In the genomic region with DNA sequence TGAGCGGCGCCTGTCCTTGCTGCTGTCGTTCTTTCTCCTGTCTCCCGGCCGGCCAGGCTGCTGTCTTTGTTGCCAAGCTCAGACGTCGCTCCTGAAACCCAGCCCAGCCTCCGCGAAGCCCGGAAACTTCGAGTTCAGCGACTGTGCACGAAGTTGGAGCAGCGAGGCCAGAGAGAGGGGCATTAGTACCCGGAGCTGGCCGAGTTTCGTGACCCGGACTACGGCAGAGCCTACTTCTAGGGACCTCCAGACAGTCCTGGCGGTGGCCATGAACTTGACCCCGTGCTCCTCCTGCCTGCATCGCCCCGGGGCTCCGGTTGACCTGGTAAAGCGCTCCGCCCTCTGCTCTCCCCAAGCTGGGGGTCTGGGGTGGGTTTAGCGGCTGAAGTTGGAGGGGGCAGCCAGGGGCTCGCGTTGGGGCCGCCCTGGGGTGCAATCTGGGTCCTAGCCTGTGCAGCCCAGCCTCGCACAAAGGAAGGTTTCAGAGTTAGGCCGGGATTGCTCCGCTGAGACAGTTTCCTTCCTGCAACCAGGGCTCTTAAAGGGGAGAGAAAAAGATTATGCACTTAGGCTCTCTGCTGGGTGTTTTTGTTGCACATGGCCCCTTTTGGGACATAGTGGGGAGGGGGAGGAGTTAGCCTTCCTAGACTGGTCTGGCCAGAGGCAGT, we compare ENCODE assay signal across 7 mouse cellular contexts.
DNase-seq lines count a peak whose midpoint lies in the region; ATAC-seq and TF ChIP-seq lines count a peak whose summit lies in the region.

No protein-coding gene starts in this region.

- no peak; the same call in 1 of the 2 replicates for ATAC-seq in hindbrain, embryonic 14.5 days (ENCODE audit: low FRiP score)
- no peak for ATAC-seq in midbrain, embryonic 16.5 days

- intact Hi-C loops in gastrocnemius, adult 2 months (cut with DNase I) = no loop called here

- peaks cover 49% of the 10 kb centered on the region for H3K27me3 ChIP-seq in hindbrain, embryonic 14.5 days (ENCODE audit: control insufficient read depth, insufficient read depth, low read length)
- H3K27me3 ChIP-seq in liver, adult 2 months (ENCODE audit: control insufficient read depth, insufficient read depth, low read length) = no peaks in the 10 kb centered on the region
- H3K27me3 ChIP-seq in midbrain, embryonic 16.5 days (ENCODE audit: control insufficient read depth, insufficient read depth, low read depth, low read length) = peaks cover 14% of the 10 kb centered on the region

- H3K4me3 ChIP-seq in gastrocnemius, adult 2 months = peak overlapping the region; percentile 81
- peak overlapping the region; percentile 31 for H3K4me3 ChIP-seq in hindbrain, embryonic 14.5 days (replicated peaks; ENCODE audit: low read length)
- peak overlapping the region; percentile 80 for H3K4me3 ChIP-seq in liver, adult 2 months (ENCODE audit: insufficient read depth, low read depth, low read length)
- H3K4me3 ChIP-seq in midbrain, embryonic 16.5 days (ENCODE audit: low read depth, low read length) = peak overlapping the region; percentile 31

- H3K36me3 ChIP-seq in hindbrain, embryonic 14.5 days (replicated peaks; ENCODE audit: control insufficient read depth, insufficient read depth) = no peaks in the 10 kb centered on the region
- H3K36me3 ChIP-seq in liver, adult 2 months (ENCODE audit: control insufficient read depth, insufficient read depth, low read length) = no peaks in the 10 kb centered on the region
- H3K36me3 ChIP-seq in midbrain, embryonic 16.5 days (ENCODE audit: control insufficient read depth, insufficient read depth, low read length) = no peaks in the 10 kb centered on the region

- peak overlapping the region; percentile 69 for H3K9ac ChIP-seq in hindbrain, embryonic 14.5 days
- H3K9ac ChIP-seq in liver, adult 2 months (ENCODE audit: low read depth, low read length) = peak overlapping the region; percentile 83
- peak overlapping the region; percentile 63 for H3K9ac ChIP-seq in midbrain, embryonic 16.5 days (ENCODE audit: low read depth, low read length)

- DNase-seq in Muller cell, postnatal 12 days (ENCODE audit: inconsistent ontology term) = peak; percentile 70
- peak; percentile 83 to 86 for DNase-seq in adrenal gland, postnatal 36 days
- DNase-seq in gastrocnemius, adult 2 months = peak; percentile 89
- DNase-seq in hindbrain, embryonic 14.5 days (ENCODE audit: low spot score) = no peak
- DNase-seq in liver, adult 2 months (ENCODE audit: extremely low read depth, low read depth, low spot score) = peak; percentile 57
- peak; percentile 51 to 54 for DNase-seq in thymus, adult 18-20 months

- TF ChIP-seq CTCF in gastrocnemius, adult 2 months (IDR thresholded peaks at IDR 0.05) = no peak
- no peak for TF ChIP-seq CTCF in liver, adult 2 months (IDR thresholded peaks at IDR 0.05; ENCODE audit: low read depth, low read length)

- H3K4me1 ChIP-seq in hindbrain, embryonic 14.5 days (replicated peaks; ENCODE audit: control insufficient read depth, insufficient read depth, low read length) = peaks cover 26% of the 10 kb centered on the region
- H3K4me1 ChIP-seq in liver, adult 2 months (ENCODE audit: control insufficient read depth, insufficient read depth, low read length) = peaks cover 9% of the 10 kb centered on the region
- H3K4me1 ChIP-seq in midbrain, embryonic 16.5 days (ENCODE audit: control insufficient read depth, insufficient read depth, low read length) = peaks cover 12% of the 10 kb centered on the region

- peak overlapping the region; percentile 70 for H3K4me2 ChIP-seq in hindbrain, embryonic 14.5 days (replicated peaks)
- H3K4me2 ChIP-seq in midbrain, embryonic 16.5 days (ENCODE audit: low read length) = peak overlapping the region; percentile 61

- 1% methylated on average over 33 of the region's 33 CpGs for WGBS in hindbrain, embryonic 14.5 days
- WGBS in liver, adult 2 months = 3% methylated on average over 33 of the region's 33 CpGs
- WGBS in midbrain, embryonic 16.5 days = 1% methylated on average over 33 of the region's 33 CpGs

- TF ChIP-seq POLR2A in liver, adult 2 months (IDR thresholded peaks at IDR 0.05; ENCODE audit: extremely low read depth, insufficient read depth, low read length) = no peak

- no peaks in the 10 kb centered on the region for H3K9me3 ChIP-seq in hindbrain, embryonic 14.5 days (ENCODE audit: control insufficient read depth, low read length)
- H3K9me3 ChIP-seq in midbrain, embryonic 16.5 days (replicated peaks; ENCODE audit: control insufficient read depth, low read length, poor library complexity, severe bottlenecking) = no peaks in the 10 kb centered on the region

- H3K27ac ChIP-seq in gastrocnemius, adult 2 months = peak overlapping the region; percentile 96
- peak overlapping the region; percentile 80 for H3K27ac ChIP-seq in hindbrain, embryonic 14.5 days
- H3K27ac ChIP-seq in liver, adult 2 months (replicated peaks; ENCODE audit: insufficient read depth, low read depth, low read length) = peak overlapping the region; percentile 72
- peak overlapping the region; percentile 82 for H3K27ac ChIP-seq in midbrain, embryonic 16.5 days (ENCODE audit: low read length)

- H3K79me2 ChIP-seq in liver, adult 2 months (ENCODE audit: control insufficient read depth, insufficient read depth, low read length) = peaks cover 5% of the 10 kb centered on the region; the same call in 1 of the 2 replicates

Comparison
In these comparisons a context has a peak if more than half of its experiments do, and no peak if none do; other contexts are left out.
1. H3K4me3 ChIP-seq: peak in every context shown above with its lines; median percentile 81 in gastrocnemius, adult 2 months; 80 in liver, adult 2 months; 31 in hindbrain, embryonic 14.5 days; 31 in midbrain, embryonic 16.5 days.